Mouse (Mus musculus) limb, embryonic 12.5 days (tissue): ENCODE data around the gene Macrod2. TPM values are rescaled to one million over a fixed set of nuclear protein-coding genes. Genes with fewer than 3 reads are reported as not detected.

Experiments
- ATAC-seq: fragments of 200-750 bp; cut with Nextera tagmentation; 2 replicates; pipeline ENCODE4 v1.8.0; 2017; ENCODE audit warnings: low read depth, moderate TSS enrichment; ENCODE audit not compliant: insufficient number of reproducible peaks, insufficient read depth, low FRiP score, low TSS enrichment
- H3K27ac ChIP-seq: fragments of 300-500 bp; sonication (generic); 2 replicates; pipeline ENCODE4 v1.5.1; 2016; ENCODE audit warnings: mild to moderate bottlenecking, moderate library complexity
- H3K27me3 ChIP-seq: fragments of 300-500 bp; sonication (generic); 2 replicates; pipeline ENCODE4 v1.6.1; 2016; ENCODE audit warnings: mild to moderate bottlenecking, moderate library complexity
- H3K36me3 ChIP-seq: fragments of 300-500 bp; sonication (generic); 2 replicates; pipeline ENCODE4 v1.6.1; 2016; ENCODE audit warnings: mild to moderate bottlenecking, moderate library complexity
- H3K4me1 ChIP-seq: fragments of 300-500 bp; sonication (generic); replicated peaks from 2 replicates; pipeline ENCODE4 v1.6.1; 2016
- H3K4me2 ChIP-seq: fragments of 300-500 bp; sonication (generic); 2 replicates; pipeline ENCODE4 v1.6.1; 2016; ENCODE audit warnings: mild to moderate bottlenecking, moderate library complexity
- H3K4me3 ChIP-seq: fragments of 300-500 bp; sonication (generic); replicated peaks from 2 replicates; pipeline ENCODE4 v1.5.1; 2016; ENCODE audit warnings: mild to moderate bottlenecking
- H3K9ac ChIP-seq: fragments of 300-500 bp; sonication (generic); replicated peaks from 2 replicates; pipeline ENCODE4 v1.6.1; 2016; ENCODE audit warnings: mild to moderate bottlenecking, moderate library complexity
- H3K9me3 ChIP-seq: fragments of 300-500 bp; sonication (generic); 2 replicates; pipeline ENCODE4 v1.6.1; 2016; ENCODE audit warnings: mild to moderate bottlenecking, moderate library complexity
- WGBS: fragments of 180-500 bp; shearing (Covaris S2); methylation state at CpG from one replicate; pipeline ENCODE4 v1.1.7; 2016; 5-methylcytosine and 5-hydroxymethylcytosine counted together
- polyA plus RNA-seq: library from polyadenylated mRNA; unstranded; fragments of >200 nt; fragmentation: Nextera tagmentation; extraction: Ambion mirVana; gene quantifications from 2 replicates; pipeline ENCODE4 v1.2.1, GENCODE M21; 2016

Macrod2 gene
- polyA plus RNA-seq, 1 experiment from 2014 or later = 37.2 TPM

GRCm38 (mm10) chr2:141323956-141324460, 928.9 kb downstream of the Macrod2 start:
- Histone ChIP-seq H3K9ac (no peak overlapping the region), H3K27me3 (no peaks in the 10 kb centered on the region), H3K4me1 (no peaks in the 10 kb centered on the region), H3K27ac (no peak overlapping the region), H3K36me3 (no peaks in the 10 kb centered on the region), H3K9me3 (no peaks in the 10 kb centered on the region), H3K4me2 (no peak overlapping the region), H3K4me3 (no peak overlapping the region)
- ATAC-seq = no peak
- 85% methylated on average over 7 of the region's 7 CpGs for WGBS

- H3K9ac ChIP-seq = no peak overlapping the region
- no peaks in the 10 kb centered on the region for H3K36me3 ChIP-seq
- no peak overlapping the region for H3K4me2 ChIP-seq
- 81% methylated on average over 6 of the region's 6 CpGs for WGBS
- no peaks in the 10 kb centered on the region for H3K27me3 ChIP-seq
- H3K4me1 ChIP-seq = no peaks in the 10 kb centered on the region
- no peaks in the 10 kb centered on the region for H3K9me3 ChIP-seq
- no peak overlapping the region for H3K4me3 ChIP-seq
- no peak overlapping the region for H3K27ac ChIP-seq
- ATAC-seq = no peak
These were observed 932.2 kb downstream of the Macrod2 start for GRCm38 (mm10) chr2:141327296-141327695.

- 73% methylated on average over 3 of the region's 3 CpGs for WGBS
- no peaks in the 10 kb centered on the region for H3K27me3 ChIP-seq
- no peak overlapping the region for H3K4me3 ChIP-seq
- no peak for ATAC-seq
- H3K9me3 ChIP-seq = no peaks in the 10 kb centered on the region
- H3K27ac ChIP-seq = no peak overlapping the region
- no peaks in the 10 kb centered on the region for H3K4me1 ChIP-seq
- H3K9ac ChIP-seq = no peak overlapping the region
- no peak overlapping the region for H3K4me2 ChIP-seq
- H3K36me3 ChIP-seq = no peaks in the 10 kb centered on the region
These were observed 942.6 kb downstream of the Macrod2 start for GRCm38 (mm10) chr2:141337708-141338107.

DNA sequence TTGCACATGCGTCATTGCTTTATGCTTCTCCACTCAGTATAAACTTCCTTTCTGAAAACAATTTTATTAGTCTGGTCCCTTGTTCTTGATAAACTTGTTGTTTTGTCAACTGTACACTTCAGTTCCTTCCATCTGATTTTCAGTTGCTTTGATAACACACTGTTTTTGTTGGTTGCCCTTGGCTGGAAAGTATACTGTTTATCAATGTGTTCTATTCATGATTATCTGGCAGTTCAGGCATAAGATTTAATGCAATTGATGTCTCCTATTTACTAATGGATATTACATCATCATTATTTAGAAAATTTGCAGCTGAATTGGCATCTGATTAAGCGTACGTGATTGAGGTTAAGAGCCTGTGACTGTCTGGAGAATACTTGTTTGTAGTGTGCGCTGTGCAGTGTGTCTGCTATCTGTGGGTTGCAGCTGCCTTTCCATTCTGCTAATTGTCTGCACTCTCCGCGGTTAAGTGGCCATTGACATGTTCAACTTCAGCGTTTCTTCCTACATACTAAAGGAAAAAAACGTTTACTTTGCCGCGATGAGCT, 949.0 kb downstream of the Macrod2 start:
- no peak overlapping the region for H3K9ac ChIP-seq
- H3K36me3 ChIP-seq = no peaks in the 10 kb centered on the region
- ATAC-seq = no peak
- WGBS = 92% methylated on average over 10 of the region's 10 CpGs
- H3K27me3 ChIP-seq = no peaks in the 10 kb centered on the region
- H3K4me3 ChIP-seq = no peak overlapping the region
- no peak overlapping the region for H3K27ac ChIP-seq
- H3K9me3 ChIP-seq = no peaks in the 10 kb centered on the region
- H3K4me2 ChIP-seq = no peak overlapping the region
- H3K4me1 ChIP-seq = no peaks in the 10 kb centered on the region

DNA sequence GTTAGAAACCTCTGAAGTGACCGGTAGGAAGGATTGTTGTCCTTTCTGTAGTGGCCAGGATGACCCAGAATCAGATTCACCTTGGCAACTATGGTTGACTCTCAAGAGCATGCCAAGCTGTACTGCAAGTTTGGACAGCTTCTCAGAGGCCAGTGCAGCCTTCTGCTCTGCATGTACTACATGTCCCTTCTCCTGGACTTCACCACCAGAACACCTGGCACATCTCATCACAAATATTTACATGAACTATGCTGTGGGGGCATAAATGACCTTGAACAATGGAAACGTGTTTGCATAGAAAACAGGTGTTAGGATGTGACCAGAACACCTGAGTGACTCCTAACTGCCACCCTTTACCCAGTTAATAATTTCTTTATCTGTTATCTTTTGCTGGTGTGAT, 957.5 kb downstream of the Macrod2 start:
- Histone ChIP-seq H3K9me3 (no peaks in the 10 kb centered on the region), H3K9ac (no peak overlapping the region), H3K4me3 (no peak overlapping the region), H3K4me1 (no peaks in the 10 kb centered on the region), H3K27me3 (no peaks in the 10 kb centered on the region), H3K27ac (no peak overlapping the region), H3K36me3 (no peaks in the 10 kb centered on the region), H3K4me2 (no peak overlapping the region)
- 81% methylated on average over 2 of the region's 2 CpGs for WGBS
- ATAC-seq = no peak

DNA sequence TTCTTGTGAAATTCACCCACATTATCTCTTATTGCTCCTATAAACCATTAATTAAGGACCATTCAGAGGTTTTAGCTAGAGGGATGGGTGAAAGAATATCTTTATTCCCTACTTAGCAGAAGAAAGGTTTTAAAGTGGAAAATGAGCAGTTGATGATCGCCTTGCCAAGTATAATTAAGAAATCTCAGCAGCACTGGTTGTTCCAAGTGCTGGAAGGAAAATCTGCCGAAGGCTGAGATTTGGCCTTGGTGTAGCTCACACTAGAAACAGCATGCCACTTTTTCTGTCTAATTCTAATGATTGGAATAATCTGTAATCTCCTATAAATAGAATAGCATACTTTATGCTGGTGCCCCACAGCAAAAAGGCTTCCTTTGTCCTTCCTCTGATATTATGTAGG, 993.5 kb downstream of the Macrod2 start:
- Histone ChIP-seq H3K4me2 (no peak overlapping the region), H3K27me3 (no peaks in the 10 kb centered on the region)
- WGBS = 87% methylated on average over 2 of the region's 2 CpGs

DNA sequence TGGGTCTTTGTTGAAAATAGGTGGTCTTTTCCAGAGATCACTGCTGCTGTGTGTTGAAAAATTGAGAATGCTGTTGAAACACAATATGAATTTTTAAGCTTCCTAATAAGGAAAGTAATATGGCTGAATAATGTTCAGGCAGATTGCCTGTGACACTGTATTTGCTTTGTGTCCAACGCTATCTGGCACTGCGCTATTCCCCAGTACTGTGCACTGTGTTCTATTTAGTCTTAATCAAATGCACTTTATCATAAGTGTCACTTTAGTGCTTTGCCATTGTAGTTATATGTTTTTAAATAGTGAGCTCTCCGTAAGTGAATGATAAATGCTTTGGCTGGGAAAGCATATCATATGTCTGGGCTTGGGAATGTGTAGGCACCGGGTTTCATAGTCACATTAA, 996.1 kb downstream of the Macrod2 start:
- H3K4me1 ChIP-seq = no peaks in the 10 kb centered on the region
- H3K27ac ChIP-seq = no peak overlapping the region
- H3K4me2 ChIP-seq = no peak overlapping the region
- no peak for ATAC-seq
- no peaks in the 10 kb centered on the region for H3K27me3 ChIP-seq
- 79% methylated on average over 4 of the region's 4 CpGs for WGBS
- no peaks in the 10 kb centered on the region for H3K9me3 ChIP-seq
- H3K9ac ChIP-seq = no peak overlapping the region
- no peak overlapping the region for H3K4me3 ChIP-seq
- no peaks in the 10 kb centered on the region for H3K36me3 ChIP-seq

More for the DNA sequence above, 993.5 kb downstream of the Macrod2 start:
- no peak overlapping the region for H3K4me3 ChIP-seq
- no peaks in the 10 kb centered on the region for H3K9me3 ChIP-seq
- ATAC-seq = no peak
- H3K9ac ChIP-seq = no peak overlapping the region
- no peak overlapping the region for H3K27ac ChIP-seq
- H3K4me1 ChIP-seq = no peaks in the 10 kb centered on the region
- H3K36me3 ChIP-seq = no peaks in the 10 kb centered on the region

DNA sequence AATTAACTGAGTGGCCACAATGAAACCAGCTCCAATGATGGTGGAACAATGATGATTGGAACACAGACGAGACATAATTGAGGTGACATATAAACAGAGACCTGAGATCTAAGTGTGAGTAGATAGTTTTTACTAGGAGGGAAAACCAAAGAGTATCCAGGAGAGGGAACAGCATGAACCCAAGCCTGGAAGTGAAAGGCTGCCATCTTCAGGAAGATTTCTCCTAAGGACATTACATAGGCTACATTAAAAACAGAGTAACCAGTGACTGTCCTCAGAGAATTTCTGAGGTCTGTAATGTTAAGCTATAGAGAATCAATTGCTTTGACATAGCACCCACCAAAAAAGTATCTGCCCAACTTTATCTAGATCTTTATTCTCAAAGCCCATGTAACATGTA, 999.7 kb downstream of the Macrod2 start:
- Histone ChIP-seq H3K4me2 (no peak overlapping the region), H3K4me1 (no peaks in the 10 kb centered on the region), H3K27ac (no peak overlapping the region), H3K9me3 (no peaks in the 10 kb centered on the region), H3K27me3 (no peaks in the 10 kb centered on the region), H3K4me3 (no peak overlapping the region), H3K36me3 (no peaks in the 10 kb centered on the region), H3K9ac (no peak overlapping the region)
- 45% methylated on average over 1 of the region's 1 CpGs for WGBS
- no peak for ATAC-seq

- no peak overlapping the region for H3K9ac ChIP-seq
These were observed 1013.7 kb downstream of the Macrod2 start for GRCm38 (mm10) chr2:141408766-141409165.

GRCm38 (mm10) chr2:141416436-141416835, 1021.3 kb downstream of the Macrod2 start:
- H3K4me1 ChIP-seq = no peaks in the 10 kb centered on the region
- H3K9ac ChIP-seq = no peak overlapping the region
- H3K4me2 ChIP-seq = no peak overlapping the region
- no peak for ATAC-seq
- H3K9me3 ChIP-seq = no peaks in the 10 kb centered on the region
- H3K4me3 ChIP-seq = no peak overlapping the region
- H3K27me3 ChIP-seq = no peaks in the 10 kb centered on the region
- no peaks in the 10 kb centered on the region for H3K36me3 ChIP-seq
- H3K27ac ChIP-seq = no peak overlapping the region

More at GRCm38 (mm10) chr2:141408766-141409165, 1013.7 kb downstream of the Macrod2 start:
- 18% methylated on average over 2 of the region's 2 CpGs for WGBS
- Histone ChIP-seq H3K27ac (no peak overlapping the region), H3K36me3 (no peaks in the 10 kb centered on the region), H3K9me3 (no peaks in the 10 kb centered on the region), H3K4me2 (no peak overlapping the region), H3K4me1 (no peaks in the 10 kb centered on the region), H3K4me3 (no peak overlapping the region), H3K27me3 (no peaks in the 10 kb centered on the region)
- ATAC-seq = no peak

- H3K27me3 ChIP-seq = no peaks in the 10 kb centered on the region
- no peak overlapping the region for H3K4me3 ChIP-seq
- no peak overlapping the region for H3K4me2 ChIP-seq
- no peaks in the 10 kb centered on the region for H3K4me1 ChIP-seq
- WGBS = 61% methylated on average over 8 of the region's 8 CpGs
- H3K9ac ChIP-seq = no peak overlapping the region
- H3K9me3 ChIP-seq = no peaks in the 10 kb centered on the region
- ATAC-seq = no peak
- no peak overlapping the region for H3K27ac ChIP-seq
- no peaks in the 10 kb centered on the region for H3K36me3 ChIP-seq
These were observed 1021.9 kb downstream of the Macrod2 start for GRCm38 (mm10) chr2:141416855-141417544.

- Histone ChIP-seq H3K9ac (no peak overlapping the region), H3K27me3 (no peaks in the 10 kb centered on the region), H3K4me1 (no peaks in the 10 kb centered on the region), H3K4me2 (no peak overlapping the region), H3K27ac (no peak overlapping the region), H3K9me3 (no peaks in the 10 kb centered on the region), H3K36me3 (no peaks in the 10 kb centered on the region), H3K4me3 (no peak overlapping the region)
- 44% methylated on average over 1 of the region's 1 CpGs for WGBS
- no peak for ATAC-seq
These were observed 1024.7 kb downstream of the Macrod2 start for GRCm38 (mm10) chr2:141419806-141420205.
